Mouse (Mus musculus): Measurements from ENCODE around the gene Rpl24.

Rpl24 gene

GRCm38 (mm10) chr16:55971735-55972615, 5.9 kb downstream of the Rpl24 start:
- DNase-seq (ENCODE audit: low spot score in 2 of 2) = no peak

GRCm38 (mm10) chr16:55972626-55973201, 6.6 kb downstream of the Rpl24 start:
- DNase-seq (ENCODE audit: low spot score in 2 of 2) = no peak

GRCm38 (mm10) chr16:55973431-55974255, 7.6 kb downstream of the Rpl24 start, which contains the start of gene Zbtb11:
Gene Zbtb11, plus strand, starts transcription at chr16:55973883.
- peak; percentile 97 to 99 for DNase-seq (ENCODE audit: low spot score in 2 of 2)

GRCm38 (mm10) chr16:55974256-55974902, 8.3 kb downstream of the Rpl24 start:
- peak; percentile 75 to 81 for DNase-seq (ENCODE audit: low spot score in 2 of 2)

- no peak for DNase-seq (ENCODE audit: low spot score in 2 of 2)
Observed at GRCm38 (mm10) chr16:55974903-55975285, 8.8 kb downstream of the Rpl24 start.

- DNase-seq (ENCODE audit: low spot score in 2 of 2) = no peak
Observed at GRCm38 (mm10) chr16:55986001-55986400, 19.9 kb downstream of the Rpl24 start.

- DNase-seq (ENCODE audit: low spot score in 2 of 2) = no peak
Observed at GRCm38 (mm10) chr16:55990311-55990710, 24.2 kb downstream of the Rpl24 start.

GRCm38 (mm10) chr16:55994235-55994634, 28.2 kb downstream of the Rpl24 start:
- DNase-seq (ENCODE audit: low spot score in 2 of 2) = no peak

GRCm38 (mm10) chr16:56006798-56007197, 40.7 kb downstream of the Rpl24 start:
- no peak for DNase-seq (ENCODE audit: low spot score in 2 of 2)

GRCm38 (mm10) chr16:56008862-56009261, 42.8 kb downstream of the Rpl24 start:
- no peak for DNase-seq (ENCODE audit: low spot score in 2 of 2)

- DNase-seq (ENCODE audit: low spot score in 2 of 2) = no peak
Observed at GRCm38 (mm10) chr16:56012789-56013743, 47.0 kb downstream of the Rpl24 start.

- no peak for DNase-seq (ENCODE audit: low spot score in 2 of 2)
Observed at GRCm38 (mm10) chr16:56014076-56014475, 48.0 kb downstream of the Rpl24 start.

- no peak for DNase-seq (ENCODE audit: low spot score in 2 of 2)
Observed at GRCm38 (mm10) chr16:56019660-56020059, 53.6 kb downstream of the Rpl24 start.
